Mouse (Mus musculus) thymus, postnatal 25 days (tissue): ENCODE data around the gene Rtn4r.

ENCODE experiments used
- DNase-seq: peaks from one replicate; pipeline ENCODE4 v3.0.0; 2022

Gene Rtn4r

DNA sequence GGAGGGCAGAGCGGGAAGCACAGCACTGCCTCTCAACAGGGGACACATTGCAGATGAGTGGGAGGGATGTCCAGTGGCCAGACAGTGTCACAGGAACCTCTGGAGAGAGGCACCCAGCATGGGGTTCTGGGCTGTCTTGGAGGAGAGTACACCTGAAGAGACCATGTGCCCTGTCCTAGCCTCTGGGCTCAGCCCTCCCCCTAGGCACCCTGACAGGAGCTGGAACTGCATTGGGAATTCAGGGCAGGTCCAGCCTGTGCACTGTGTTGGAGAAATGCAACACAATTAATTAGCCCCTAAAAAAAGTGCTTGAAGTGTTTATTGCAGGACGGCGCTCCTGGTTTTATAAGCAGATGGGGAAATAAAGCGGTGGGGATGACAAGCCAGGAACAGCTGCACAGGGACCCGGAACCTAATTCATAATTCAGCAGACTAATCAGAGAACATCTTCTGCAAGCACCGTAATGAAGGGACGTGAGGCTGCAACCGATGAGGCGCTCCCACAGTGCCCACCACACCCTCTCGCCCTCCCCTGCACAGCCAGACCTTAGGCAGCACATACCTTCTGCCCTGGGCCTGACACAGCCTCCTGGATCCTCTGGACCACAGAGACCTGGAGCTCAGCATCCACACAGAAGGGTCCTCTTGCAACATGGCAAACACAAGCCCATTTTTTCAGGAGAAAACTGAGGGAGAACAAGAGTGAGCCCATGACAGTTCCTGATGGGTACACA lies 71.1 kb downstream of the Rtn4r start:
- DNase-seq = no peak

DNA sequence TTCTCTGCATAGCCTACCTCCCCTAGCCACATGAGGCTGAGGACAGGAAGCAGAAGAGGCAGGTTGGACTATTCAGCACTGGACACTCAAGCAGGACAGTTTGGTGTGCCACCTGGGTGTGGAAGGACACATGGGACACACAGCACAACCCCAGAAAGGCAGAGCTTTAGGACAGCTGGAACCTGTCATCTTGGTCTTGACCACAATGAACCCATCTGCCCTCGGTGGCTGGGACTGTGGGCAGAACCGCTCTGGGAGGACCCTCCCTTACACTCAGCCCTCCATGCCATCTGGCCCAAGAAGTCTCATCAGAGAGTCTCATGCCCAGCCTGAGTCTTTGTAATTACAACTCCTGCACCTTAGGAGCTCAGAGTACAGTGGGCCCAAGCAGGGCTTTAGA lies 72.6 kb downstream of the Rtn4r start:
- DNase-seq = no peak

- no peak for DNase-seq
Observed at GRCm38 (mm10) chr16:18201620-18202019, 74.2 kb downstream of the Rtn4r start.
